Comparison of ENCODE assay signal across 8 mouse cellular contexts in the genomic region with DNA sequence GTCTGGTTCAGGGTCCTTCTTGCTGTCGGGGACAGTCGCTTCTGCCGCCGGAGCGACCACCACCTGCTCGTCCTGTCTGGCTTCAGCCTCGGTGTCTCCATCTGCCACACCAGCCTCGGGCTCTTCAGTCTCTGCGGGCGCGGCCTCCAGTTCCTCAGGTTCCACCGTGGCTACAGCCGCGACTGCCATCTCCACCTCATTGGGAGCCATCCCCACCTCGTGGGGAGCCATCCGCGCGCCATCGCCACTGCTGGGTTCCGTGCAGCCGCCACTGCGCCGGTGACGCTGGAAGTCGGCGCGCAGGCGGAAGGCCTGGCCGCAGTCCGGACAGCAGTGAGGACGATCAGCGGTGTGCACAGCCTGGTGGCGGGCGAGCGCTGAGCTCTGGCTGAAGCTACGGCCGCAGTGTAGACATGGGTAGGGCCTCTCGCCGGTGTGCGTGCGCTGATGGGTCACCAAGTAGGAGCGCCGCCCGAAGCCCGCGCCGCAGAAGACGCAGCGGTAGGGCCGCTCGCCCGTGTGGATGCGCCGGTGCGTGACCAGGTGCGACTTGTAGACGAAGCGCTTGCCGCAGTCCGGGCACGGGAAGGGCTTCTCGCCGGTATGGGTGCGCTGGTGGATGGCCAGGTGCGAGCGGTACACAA. TPM values are rescaled to one million over a fixed set of nuclear protein-coding genes. Genes with fewer than 3 reads are reported as not detected.
DNase-seq lines count a peak whose midpoint lies in the region; ATAC-seq and TF ChIP-seq lines count a peak whose summit lies in the region.

No protein-coding gene starts in this region.

- H3K4me3 ChIP-seq in gastrocnemius, adult 2 months: peak overlapping the region; percentile 57
- peak overlapping the region; percentile 62 for H3K4me3 ChIP-seq in testis, adult 2 months (ENCODE audit: control insufficient read depth, low read depth, low read length)
- peak overlapping the region; percentile 33; the same call in 1 of the 2 replicates for H3K4me3 ChIP-seq in intestine, embryonic 14.5 days (ENCODE audit: low read depth, low read length)

- H3K27ac ChIP-seq in gastrocnemius, adult 2 months: no peak overlapping the region
- H3K27ac ChIP-seq in testis, adult 2 months (ENCODE audit: control insufficient read depth, insufficient read depth, low read depth, low read length): no peak overlapping the region; the same call in 1 of the 2 replicates
- H3K27ac ChIP-seq in intestine, embryonic 14.5 days (ENCODE audit: low read depth): no peak overlapping the region

- no peak for DNase-seq in gastrocnemius, adult 2 months
- no peak for DNase-seq in gastrocnemius, postnatal 4 days (ENCODE audit: low spot score in 2 of 2)
- no peak for DNase-seq in testis, postnatal 14 days (ENCODE audit: low spot score)
- DNase-seq in intestine, embryonic 14.5 days (ENCODE audit: low spot score): peak; percentile 71
- DNase-seq in adrenal gland, adult 18-20 months (ENCODE audit: low spot score in 2 of 2): no peak
- DNase-seq in adrenal gland, adult (ENCODE audit: inconsistent age in 2 of 2, low spot score in 1 of 2): no peak
- no peak for DNase-seq in ovary, postnatal 36 days (ENCODE audit: low spot score)

- no peaks in the 10 kb centered on the region for H3K36me3 ChIP-seq in testis, adult 2 months (ENCODE audit: control insufficient read depth, insufficient read depth, low read length)
- H3K36me3 ChIP-seq in intestine, embryonic 14.5 days (ENCODE audit: control insufficient read depth, insufficient read depth, low read length): peaks cover 24% of the 10 kb centered on the region

- ATAC-seq in intestine, embryonic 14.5 days (replicated peaks; ENCODE audit: low FRiP score, low TSS enrichment, low read depth): no peak

- no peak for TF ChIP-seq CTCF in gastrocnemius, adult 2 months (IDR thresholded peaks at IDR 0.05)
- no peak for TF ChIP-seq CTCF in testis, adult 2 months (IDR thresholded peaks at IDR 0.05; ENCODE audit: control insufficient read depth, insufficient read depth, insufficient replicate concordance, low read depth, low read length)

- no peaks in the 10 kb centered on the region for H3K27me3 ChIP-seq in testis, adult 2 months (ENCODE audit: control insufficient read depth, insufficient read depth, low read length)
- peaks cover 62% of the 10 kb centered on the region for H3K27me3 ChIP-seq in intestine, embryonic 14.5 days (replicated peaks; ENCODE audit: control insufficient read depth, insufficient read depth, low read length)

- no peaks in the 10 kb centered on the region for H3K9me3 ChIP-seq in intestine, embryonic 14.5 days (ENCODE audit: control insufficient read depth, low read length)

- 24% methylated on average over 66 of the region's 66 CpGs for WGBS in intestine, embryonic 14.5 days

- intact Hi-C loops in gastrocnemius, adult 2 months (cut with DNase I): no loop called here

- peaks cover 20% of the 10 kb centered on the region for H3K4me1 ChIP-seq in testis, adult 2 months (ENCODE audit: control insufficient read depth, insufficient read depth, low read length)
- H3K4me1 ChIP-seq in intestine, embryonic 14.5 days (replicated peaks; ENCODE audit: control insufficient read depth, insufficient read depth, low read length): peaks cover 4% of the 10 kb centered on the region

- H3K4me2 ChIP-seq in intestine, embryonic 14.5 days (ENCODE audit: low read length): peak overlapping the region; percentile 62; the same call in 1 of the 2 replicates

- no peak overlapping the region for H3K9ac ChIP-seq in intestine, embryonic 14.5 days (ENCODE audit: low read length)

- no peak for TF ChIP-seq POLR2A in testis, adult 2 months (IDR thresholded peaks at IDR 0.05; ENCODE audit: control insufficient read depth, low read depth, low read length)

RNA-seq across cellular contexts. Expression of a gene that starts 15.2 kb away (rescaled TPM):
- 1 to 10 TPM; 3.2 to 3.6 TPM for total RNA-seq in gastrocnemius, adult 2 months (2021)
- total RNA-seq in gastrocnemius, postnatal 4 days (2021): 1 to 10 TPM; 6.7 to 6.8 TPM
- polyA plus RNA-seq in testis, adult 2 months (2012; rRNA removed): 2.0 and 2.2 TPM in 2 replicates
- 1.2 and 2.0 TPM in 2 replicates for polyA plus RNA-seq in intestine, embryonic 14.5 days (2014; fragmentation: Nextera tagmentation; extraction: Ambion mirVana)
- 1 to 10 TPM; 6.1 to 7.7 TPM for total RNA-seq in adrenal gland, adult 18-20 months (2021)

RNA-seq across cellular contexts. Expression of a gene that starts 19.6 kb away (rescaled TPM):
- 1 to 10 TPM; 7.1 to 8.0 TPM for total RNA-seq in gastrocnemius, adult 2 months (2021)
- 10 to 100 TPM; 14.0 to 15.9 TPM for total RNA-seq in gastrocnemius, postnatal 4 days (2021)
- 5.7 and 6.4 TPM in 2 replicates for polyA plus RNA-seq in testis, adult 2 months (2012; rRNA removed)
- polyA plus RNA-seq in intestine, embryonic 14.5 days (2014; fragmentation: Nextera tagmentation; extraction: Ambion mirVana): 14.0 and 16.6 TPM in 2 replicates
- 10 to 100 TPM; 21.2 to 22.1 TPM for total RNA-seq in adrenal gland, adult 18-20 months (2021)

RNA-seq across cellular contexts. Expression of a gene that starts 27.9 kb away (rescaled TPM):
- total RNA-seq in gastrocnemius, adult 2 months (2021): not detected
- total RNA-seq in gastrocnemius, postnatal 4 days (2021): not detected
- polyA plus RNA-seq in testis, adult 2 months (2012; rRNA removed): 12.1 and 12.9 TPM in 2 replicates
- polyA plus RNA-seq in intestine, embryonic 14.5 days (2014; fragmentation: Nextera tagmentation; extraction: Ambion mirVana): not detected in 2 replicates
- total RNA-seq in adrenal gland, adult 18-20 months (2021): not detected

RNA-seq across cellular contexts. Expression of a gene that starts 38.8 kb away (rescaled TPM):
- total RNA-seq in gastrocnemius, adult 2 months (2021): under 1 TPM in 1 of 2 experiments, not detected in 1; 0.08 TPM
- total RNA-seq in gastrocnemius, postnatal 4 days (2021): under 1 TPM; 0.69 to 0.70 TPM
- 0.13 TPM in 1 of 2 replicates, not detected in the other for polyA plus RNA-seq in testis, adult 2 months (2012; rRNA removed)
- not detected in 2 replicates for polyA plus RNA-seq in intestine, embryonic 14.5 days (2014; fragmentation: Nextera tagmentation; extraction: Ambion mirVana)
- under 1 TPM; 0.17 to 0.38 TPM for total RNA-seq in adrenal gland, adult 18-20 months (2021)
